In the genomic region with DNA sequence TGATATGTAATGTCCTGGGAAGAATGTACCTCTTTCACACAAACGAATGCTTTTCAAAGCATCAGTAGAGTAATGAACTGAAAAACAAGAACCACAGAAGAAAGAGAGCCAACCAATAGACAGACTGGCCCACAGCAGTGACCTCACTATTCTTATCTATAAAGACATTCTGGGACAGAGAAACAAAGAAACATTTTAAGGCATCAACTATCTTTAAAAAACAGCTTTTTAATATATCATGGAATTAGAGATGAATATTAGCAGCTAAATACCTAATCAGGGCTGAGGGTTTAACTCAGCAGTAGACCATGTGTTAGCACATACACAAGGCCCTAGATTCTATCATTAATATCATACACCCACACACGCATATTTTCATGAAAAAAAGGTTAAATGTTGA, we compare ENCODE assay signal across 13 mouse cellular contexts.
"Had no signal": no experiment of that assay in that cellular context is flagged by ENCODE, and none has a peak within 500 bp of the region (broad histone marks: within the 10 kb centered on the region; RNA-seq: fewer than 3 reads in every experiment).

No protein-coding gene starts in this region.

- H3K36me3 ChIP-seq: intestine, embryonic 15.5 days; midbrain, embryonic 15.5 days had no signal

- H3K27me3 ChIP-seq: intestine, embryonic 15.5 days; midbrain, embryonic 15.5 days had no signal

- H3K4me2 ChIP-seq: intestine, embryonic 15.5 days; midbrain, embryonic 11.5 days; midbrain, embryonic 15.5 days had no signal

- H3K9me3 ChIP-seq: intestine, embryonic 15.5 days; limb, embryonic 10.5 days; midbrain, embryonic 15.5 days had no signal

- H3K4me1 ChIP-seq: intestine, embryonic 15.5 days; limb, embryonic 10.5 days; midbrain, embryonic 15.5 days had no signal

- DNase-seq: kidney, adult 18-20 months; kidney, postnatal 10 days; kidney, postnatal 4 days; lung, adult 2 months; lung, postnatal 36 days; right cerebral cortex, postnatal 14 days; thymus, postnatal 4 days had no signal

- ATAC-seq: intestine, embryonic 15.5 days; lung, postnatal 0 days; midbrain, embryonic 15.5 days had no signal

- H3K27ac ChIP-seq: intestine, embryonic 15.5 days; layer of hippocampus, adult 2 months; limb, embryonic 10.5 days; midbrain, embryonic 15.5 days had no signal

- H3K4me3 ChIP-seq: intestine, embryonic 15.5 days; layer of hippocampus, adult 2 months; limb, embryonic 10.5 days; midbrain, embryonic 15.5 days had no signal

- H3K9ac ChIP-seq: intestine, embryonic 15.5 days; midbrain, embryonic 15.5 days had no signal
